Mouse (Mus musculus): ENCODE measurements around the gene Apobr. TPM values are rescaled to one million over a fixed set of nuclear protein-coding genes. Genes with fewer than 3 reads are reported as not detected.

Gene Apobr
- total and polyA plus RNA-seq, 3 experiments, result 0.23 to 5.4 TPM; not detected in 1

DNA sequence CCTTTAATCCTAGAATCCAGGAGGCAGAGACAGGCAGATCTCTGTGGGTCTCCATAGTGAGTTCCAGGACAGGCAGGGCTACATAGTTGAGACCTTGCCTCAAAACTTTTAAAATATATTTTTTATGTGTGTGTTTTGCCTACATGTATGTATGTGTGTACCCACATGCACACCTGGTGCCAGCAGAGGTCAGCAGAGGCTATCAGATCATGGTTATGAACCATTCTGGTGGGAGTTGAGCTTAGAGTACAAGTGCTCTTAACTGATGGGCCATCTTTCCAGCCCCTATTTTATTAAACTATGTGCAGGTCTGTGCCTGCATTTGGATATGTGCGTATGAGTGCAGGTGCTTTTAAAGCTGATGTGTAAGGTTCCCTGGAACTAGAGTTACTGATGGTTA is 29.9 kb upstream of the Apobr start:
- Histone ChIP-seq H3K4me3 (ENCODE audit: control insufficient read depth in 1 of 2, insufficient read depth in 1 of 2, low read depth in 2 of 2, low read length in 2 of 2) (no peak overlapping the region), H3K36me3 (ENCODE audit: control insufficient read depth in 1 of 2, insufficient read depth in 2 of 2, low read length in 2 of 2) (peaks cover 0 to 74% of the 10 kb centered on the region in 2 experiments; a peak in 2 of 4 replicates), H3K79me2 (ENCODE audit: control insufficient read depth, insufficient read depth, low read length, poor library complexity) (peaks cover 5% of the 10 kb centered on the region; the same call in 1 of the 2 replicates), H3K27me3 (ENCODE audit: control insufficient read depth in 1 of 2, insufficient read depth in 2 of 2, low read length in 2 of 2) (no peaks in the 10 kb centered on the region), H3K4me1 (ENCODE audit: control insufficient read depth in 1 of 2, insufficient read depth in 2 of 2, low read length in 2 of 2) (no peaks in the 10 kb centered on the region; a peak in 1 of 4 replicates), H3K27ac (ENCODE audit: control insufficient read depth, low read depth, low read length) (no peak overlapping the region), H3K9me3 (replicated peaks; ENCODE audit: insufficient read depth, low read length) (no peaks in the 10 kb centered on the region), H3K9ac (ENCODE audit: control insufficient read depth, low read depth, low read length, poor library complexity, severe bottlenecking) (no peak overlapping the region)
- no peak for DNase-seq (ENCODE audit: low read depth, low spot score)
- TF ChIP-seq USF1 (IDR thresholded peaks at IDR 0.05; ENCODE audit: low read depth, low read length) (no peak), BHLHE40 (IDR thresholded peaks at IDR 0.05; ENCODE audit: borderline replicate concordance, low read depth, low read length) (no peak), POLR2AphosphoS2 (IDR thresholded peaks at IDR 0.05; ENCODE audit: low read length) (0 out of 2 replicates have a peak, but pooled peaks have one; percentile 11), TBP (IDR thresholded peaks at IDR 0.05; ENCODE audit: low read depth, low read length) (no peak), POLR2A (IDR thresholded peaks at IDR 0.05; ENCODE audit: control insufficient read depth in 1 of 2, insufficient read depth in 1 of 2, low read depth in 1 of 2, low read length in 2 of 2, poor library complexity in 1 of 2) (no peak), CTCF (IDR thresholded peaks at IDR 0.05 in 2 of 3, conservative IDR thresholded peaks at IDR 0.05 in 1 of 3; ENCODE audit: control insufficient read depth in 1 of 3, insufficient read depth in 1 of 3, low read depth in 2 of 3, low read length in 3 of 3, poor library complexity in 1 of 3, severe bottlenecking in 1 of 3) (peak in 1 of 3 experiments; percentile 27; a peak in 1 of 6 replicates), RAD21 (IDR thresholded peaks at IDR 0.05; ENCODE audit: low read depth, low read length) (peak; percentile 11)

- no peaks in the 10 kb centered on the region for H3K27me3 ChIP-seq (ENCODE audit: control insufficient read depth in 1 of 2, insufficient read depth in 2 of 2, low read length in 2 of 2)
Measured at GRCm38 (mm10) chr7:126556635-126557034, 28.1 kb upstream of the Apobr start.

GRCm38 (mm10) chr7:126565693-126566092 is 19.0 kb upstream of the Apobr start:
- TF ChIP-seq MEF2A (IDR thresholded peaks at IDR 0.05; ENCODE audit: extremely low read depth, insufficient replicate concordance, low read depth, low read length, poor library complexity, severe bottlenecking) (no peak), TBP (IDR thresholded peaks at IDR 0.05; ENCODE audit: low read depth, low read length) (0 out of 2 replicates have a peak, but pooled peaks have one; percentile 20)
- DNase-seq (ENCODE audit: low read depth, low spot score), result peak; percentile 74
- Histone ChIP-seq H3K36me3 (ENCODE audit: control insufficient read depth in 1 of 2, insufficient read depth in 2 of 2, low read length in 2 of 2) (peaks cover 19 to 37% of the 10 kb centered on the region in 2 experiments), H3K9me3 (replicated peaks; ENCODE audit: insufficient read depth, low read length) (no peaks in the 10 kb centered on the region), H3K79me2 (ENCODE audit: control insufficient read depth, insufficient read depth, low read length, poor library complexity) (peaks cover 22% of the 10 kb centered on the region), H3K4me1 (ENCODE audit: control insufficient read depth in 1 of 2, insufficient read depth in 2 of 2, low read length in 2 of 2) (peaks cover 4 to 11% of the 10 kb centered on the region in 2 experiments; a peak in 3 of 4 replicates), H3K27me3 (ENCODE audit: control insufficient read depth in 1 of 2, insufficient read depth in 2 of 2, low read length in 2 of 2) (no peaks in the 10 kb centered on the region), H3K4me3 (ENCODE audit: control insufficient read depth in 1 of 2, insufficient read depth in 1 of 2, low read depth in 2 of 2, low read length in 2 of 2) (peak overlapping the region; percentile 73 to 94), H3K9ac (ENCODE audit: control insufficient read depth, low read depth, low read length, poor library complexity, severe bottlenecking) (peak overlapping the region; percentile 97), H3K27ac (ENCODE audit: control insufficient read depth, low read depth, low read length) (peak overlapping the region; percentile 71)

More at GRCm38 (mm10) chr7:126556635-126557034, 28.1 kb upstream of the Apobr start:
- no peak overlapping the region for H3K4me3 ChIP-seq (ENCODE audit: control insufficient read depth in 1 of 2, insufficient read depth in 1 of 2, low read depth in 2 of 2, low read length in 2 of 2)
- H3K4me1 ChIP-seq (ENCODE audit: control insufficient read depth in 1 of 2, insufficient read depth in 2 of 2, low read length in 2 of 2), result no peaks in the 10 kb centered on the region; a peak in 1 of 4 replicates
- no peak for DNase-seq (ENCODE audit: low read depth, low spot score)
- H3K9me3 ChIP-seq (replicated peaks; ENCODE audit: insufficient read depth, low read length), result no peaks in the 10 kb centered on the region
- TF ChIP-seq MYB (IDR thresholded peaks at IDR 0.05; ENCODE audit: low read depth, low read length) (no peak), MYC (IDR thresholded peaks at IDR 0.05; ENCODE audit: low read depth, low read length) (no peak), GATA1 (IDR thresholded peaks at IDR 0.05; ENCODE audit: low read depth, low read length) (no peak), GABPA (IDR thresholded peaks at IDR 0.05; ENCODE audit: low read depth, low read length) (no peak), RAD21 (IDR thresholded peaks at IDR 0.05; ENCODE audit: low read depth, low read length) (no peak), ZC3H11A (IDR thresholded peaks at IDR 0.05; ENCODE audit: low read depth, low read length) (no peak), MAFK (IDR thresholded peaks at IDR 0.05; ENCODE audit: borderline replicate concordance, low read depth, low read length) (no peak), USF1 (IDR thresholded peaks at IDR 0.05; ENCODE audit: low read depth, low read length) (no peak), TAL1 (IDR thresholded peaks at IDR 0.05; ENCODE audit: low read length) (no peak), MXI1 (IDR thresholded peaks at IDR 0.05; ENCODE audit: low read depth, low read length) (no peak), TBP (IDR thresholded peaks at IDR 0.05; ENCODE audit: low read depth, low read length) (no peak), ETS1 (IDR thresholded peaks at IDR 0.05; ENCODE audit: low read depth, low read length) (no peak)
- no peak overlapping the region for H3K27ac ChIP-seq (ENCODE audit: control insufficient read depth, low read depth, low read length)
- peaks cover 2 to 71% of the 10 kb centered on the region in 2 experiments; a peak in 3 of 4 replicates for H3K36me3 ChIP-seq (ENCODE audit: control insufficient read depth in 1 of 2, insufficient read depth in 2 of 2, low read length in 2 of 2)
- H3K9ac ChIP-seq (ENCODE audit: control insufficient read depth, low read depth, low read length, poor library complexity, severe bottlenecking), result no peak overlapping the region
- peaks cover 5% of the 10 kb centered on the region; the same call in 1 of the 2 replicates for H3K79me2 ChIP-seq (ENCODE audit: control insufficient read depth, insufficient read depth, low read length, poor library complexity)
